Mouse (Mus musculus) forebrain, postnatal 0 days (tissue): Measurements from ENCODE around the gene Ap2a1. TPM values are rescaled to one million over a fixed set of nuclear protein-coding genes. Genes with fewer than 3 reads are reported as not detected.
A peak's percentile ranks its signal among the peaks of the same experiment; 100 is the strongest.

Experiments
- ATAC-seq: fragments of 200-750 bp; cut with Nextera tagmentation; 2 replicates; pipeline ENCODE4 v1.8.0; 2017; ENCODE audit warnings: mild to moderate bottlenecking, moderate library complexity
- DNase-seq: peaks from one replicate; pipeline ENCODE4 v3.0.0-alpha.2; 2015
- H3K27ac ChIP-seq: fragments of 300-500 bp; sonication (generic); 2 replicates; pipeline ENCODE4 v1.5.1; 2014; ENCODE audit warnings: low read depth, mild to moderate bottlenecking, antibody characterized with exemption, low read length, moderate library complexity, mixed read lengths
- H3K27me3 ChIP-seq: fragments of 300-500 bp; sonication (generic); 2 replicates; pipeline ENCODE4 v1.6.1; 2014; ENCODE audit warnings: mild to moderate bottlenecking, low read length, mixed read lengths; ENCODE audit not compliant: insufficient read depth
- H3K36me3 ChIP-seq: fragments of 300-500 bp; sonication (generic); 2 replicates; pipeline ENCODE4 v1.6.1; 2014; ENCODE audit warnings: mild to moderate bottlenecking, moderate library complexity; ENCODE audit not compliant: insufficient read depth
- H3K4me1 ChIP-seq: fragments of 300-500 bp; sonication (generic); 2 replicates; pipeline ENCODE4 v1.6.1; 2014; ENCODE audit warnings: antibody characterized with exemption; ENCODE audit not compliant: insufficient read depth
- H3K4me2 ChIP-seq: fragments of 300-500 bp; sonication (generic); 2 replicates; pipeline ENCODE4 v1.6.1; 2014; ENCODE audit warnings: low read depth, mild to moderate bottlenecking, moderate library complexity
- H3K4me3 ChIP-seq: fragments of 300-500 bp; sonication (generic); 2 replicates; pipeline ENCODE4 v1.5.1; 2014; ENCODE audit warnings: low read depth, low read length, mixed read lengths
- H3K9ac ChIP-seq: fragments of 300-500 bp; sonication (generic); 2 replicates; pipeline ENCODE4 v1.6.1; 2014; ENCODE audit warnings: mild to moderate bottlenecking
- H3K9me3 ChIP-seq: fragments of 300-500 bp; sonication (generic); 2 replicates; pipeline ENCODE4 v1.6.1; 2016; ENCODE audit warnings: low read length
- CTCF ChIP-seq: sonication (generic); IDR thresholded peaks from 2 replicates; pipeline ENCODE4 v1.5.1; 2016; ENCODE audit warnings: antibody characterized with exemption, control low read depth, low read depth
- WGBS: fragments of 180-500 bp; shearing (Covaris S2); extraction: QIAGEN DNeasy Blood & Tissue Kit; methylation state at CpG from one replicate; pipeline ENCODE4 v1.1.7; 2014; 5-methylcytosine and 5-hydroxymethylcytosine counted together
- polyA plus RNA-seq: library from polyadenylated mRNA; unstranded; fragments of >200 nt; fragmentation: Nextera tagmentation; extraction: Ambion mirVana; gene quantifications from 2 replicates; pipeline ENCODE4 v1.2.1, GENCODE M21; 2015
- total RNA-seq: library from RNA; depleted of rRNA; stranded (reverse); fragments of >200 nt; gene quantifications from 2 replicates; pipeline ENCODE4 v1.2.3, GENCODE M21; 2014

Gene Ap2a1
- total and polyA plus RNA-seq, 2 experiments from 2014 or later: 113 to 175 TPM

DNA sequence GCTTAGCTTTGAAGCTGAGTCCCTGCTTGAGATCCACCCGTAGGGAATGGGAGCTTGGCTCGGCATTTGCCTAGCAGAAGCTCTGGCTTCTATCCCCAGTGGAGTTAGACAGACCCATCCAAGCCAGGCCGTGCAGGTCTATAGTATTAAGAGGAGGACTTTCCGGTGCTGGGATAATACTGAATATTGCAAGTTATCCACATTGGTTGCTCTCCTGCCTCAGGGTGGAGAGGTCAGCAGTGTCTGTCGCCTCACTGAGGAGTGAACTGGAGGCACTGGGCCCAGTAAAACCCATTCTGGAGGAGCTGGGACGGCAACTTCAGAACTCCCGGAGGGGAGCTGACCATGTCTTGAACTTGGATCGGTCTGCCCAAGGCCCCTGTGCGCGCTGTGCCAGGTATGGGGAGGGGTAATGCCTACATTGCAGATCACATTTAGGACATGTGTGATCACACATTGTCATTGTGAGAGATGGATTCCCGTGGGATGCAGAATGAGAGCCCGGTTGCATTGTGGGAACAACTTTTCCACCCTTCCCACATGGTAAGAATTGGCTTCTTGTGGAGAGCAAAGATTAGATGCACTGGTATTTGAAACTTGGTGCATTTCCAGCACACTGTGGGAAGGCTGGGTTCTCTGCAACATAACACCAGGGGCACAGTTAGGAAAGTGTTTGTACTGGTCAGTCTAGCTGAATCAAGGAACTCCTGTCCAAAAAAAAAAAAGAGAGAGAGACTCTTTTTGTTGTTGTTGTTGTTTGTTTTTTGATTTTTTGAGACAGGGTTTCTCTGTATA, 25.0 kb upstream of the Ap2a1 start:
- no peak overlapping the region for H3K9ac ChIP-seq
- no peak for DNase-seq
- H3K27me3 ChIP-seq: peaks cover 7% of the 10 kb centered on the region; the same call in 1 of the 2 replicates
- H3K4me1 ChIP-seq: 0 out of 2 replicates have a peak, but pooled peaks cover 2% of the 10 kb centered on the region
- H3K4me3 ChIP-seq: no peak overlapping the region
- no peak for TF ChIP-seq CTCF
- H3K27ac ChIP-seq: no peak overlapping the region
- H3K36me3 ChIP-seq: peaks cover 7% of the 10 kb centered on the region
- H3K4me2 ChIP-seq: no peak overlapping the region
- WGBS: 81% methylated on average over 12 of the region's 12 CpGs
- ATAC-seq: no peak
- no peaks in the 10 kb centered on the region for H3K9me3 ChIP-seq

DNA sequence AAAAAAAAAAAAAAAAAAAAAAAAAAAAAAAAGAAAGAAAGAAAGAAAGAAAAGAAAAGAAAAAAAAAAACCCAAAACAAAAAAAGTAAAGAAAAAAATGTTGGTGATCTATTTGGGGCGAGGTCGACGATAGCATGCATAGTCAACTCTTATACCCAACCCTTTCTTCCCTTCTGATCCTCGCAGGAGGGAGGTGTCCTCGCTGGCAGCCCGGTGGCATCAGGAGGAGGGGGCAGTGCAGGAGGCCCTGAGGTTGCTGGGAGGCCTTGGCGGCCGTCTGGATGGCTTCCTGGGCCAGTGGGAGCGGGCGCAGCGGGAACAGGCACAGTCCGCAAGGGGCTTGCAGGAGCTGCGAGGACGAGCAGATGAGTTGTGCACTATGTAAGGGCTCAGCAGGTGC, 24.3 kb upstream of the Ap2a1 start:
- peaks cover 7% of the 10 kb centered on the region; the same call in 1 of the 2 replicates for H3K27me3 ChIP-seq
- no peaks in the 10 kb centered on the region for H3K9me3 ChIP-seq
- no peak for DNase-seq
- TF ChIP-seq CTCF: no peak
- no peak for ATAC-seq
- H3K9ac ChIP-seq: no peak overlapping the region
- WGBS: 58% methylated on average over 14 of the region's 14 CpGs
- no peak overlapping the region for H3K4me3 ChIP-seq
- H3K4me1 ChIP-seq: 0 out of 2 replicates have a peak, but pooled peaks cover 2% of the 10 kb centered on the region
- H3K36me3 ChIP-seq: no peaks in the 10 kb centered on the region; the same call in 1 of the 2 replicates
- no peak overlapping the region for H3K4me2 ChIP-seq
- no peak overlapping the region for H3K27ac ChIP-seq

DNA sequence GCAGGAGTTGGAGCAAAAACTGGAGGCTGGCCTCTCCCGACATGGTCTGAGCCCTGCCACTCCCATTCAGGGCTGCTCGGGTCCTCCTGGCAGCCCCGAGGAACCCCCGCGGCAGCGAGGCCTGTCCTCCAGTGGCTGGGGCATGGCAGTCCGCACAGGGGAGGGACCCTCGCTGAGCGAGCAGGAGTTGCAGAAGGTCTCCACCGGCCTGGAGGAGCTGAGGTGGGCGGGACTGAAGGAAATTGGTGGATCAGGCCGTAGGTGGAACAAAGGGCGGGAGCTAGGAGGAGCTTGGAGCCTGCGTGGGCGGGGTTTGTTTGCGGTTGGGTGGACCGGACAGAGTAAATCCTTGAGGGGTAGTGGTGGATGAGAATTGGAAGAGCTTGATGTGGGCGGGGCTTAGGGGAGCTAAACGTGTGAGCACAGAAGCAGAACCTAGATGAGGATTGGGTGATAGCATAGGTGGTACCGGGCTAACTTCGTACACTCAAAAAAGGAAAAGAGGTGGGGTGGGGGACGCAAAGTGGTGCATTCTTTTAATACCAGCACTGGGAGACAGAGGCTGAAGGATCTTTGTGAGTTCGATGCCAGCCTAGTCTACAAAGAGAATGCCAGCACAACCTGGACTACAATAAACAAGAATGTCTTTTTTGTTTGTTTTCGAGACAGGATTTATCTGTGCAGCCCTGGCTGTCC, 23.5 kb upstream of the Ap2a1 start:
- H3K4me2 ChIP-seq: peak overlapping the region; percentile 78
- DNase-seq: peak; percentile 84
- ATAC-seq: peak; percentile 85
- H3K27me3 ChIP-seq: peaks cover 7% of the 10 kb centered on the region; the same call in 1 of the 2 replicates
- H3K9me3 ChIP-seq: no peaks in the 10 kb centered on the region
- H3K27ac ChIP-seq: no peak overlapping the region
- 6% methylated on average over 24 of the region's 24 CpGs for WGBS
- TF ChIP-seq CTCF: no peak
- 0 out of 2 replicates have a peak, but pooled peaks cover 2% of the 10 kb centered on the region for H3K4me1 ChIP-seq
- H3K4me3 ChIP-seq: peak overlapping the region; percentile 43
- peak overlapping the region; percentile 51 for H3K9ac ChIP-seq
- H3K36me3 ChIP-seq: no peaks in the 10 kb centered on the region

DNA sequence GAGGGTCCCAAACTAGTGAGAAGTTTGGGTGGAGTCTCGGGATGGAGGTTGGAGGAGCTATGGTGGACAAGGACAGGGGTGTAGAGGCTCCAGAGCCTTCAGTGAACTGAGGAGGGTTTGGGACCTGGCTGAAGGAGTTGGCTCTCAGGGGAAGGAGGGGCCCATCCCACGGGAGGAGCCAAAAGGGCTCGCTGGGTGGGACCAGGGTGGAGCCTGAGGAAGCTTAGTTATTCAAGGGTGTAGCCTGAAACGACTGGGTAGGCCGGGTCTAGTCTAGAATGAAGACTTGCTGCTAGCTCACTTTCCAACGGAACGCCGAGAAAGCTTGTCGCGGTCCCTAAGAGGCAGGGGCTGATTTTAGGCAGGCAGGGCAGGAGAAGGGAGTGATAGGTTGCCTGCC, 22.7 kb upstream of the Ap2a1 start:
- no peak for TF ChIP-seq CTCF
- peak overlapping the region; percentile 51; the same call in 1 of the 2 replicates for H3K9ac ChIP-seq
- H3K4me1 ChIP-seq: 0 out of 2 replicates have a peak, but pooled peaks cover 2% of the 10 kb centered on the region
- peak overlapping the region; percentile 78 for H3K4me2 ChIP-seq
- WGBS: 2% methylated on average over 10 of the region's 10 CpGs
- no peaks in the 10 kb centered on the region for H3K9me3 ChIP-seq
- H3K36me3 ChIP-seq: no peaks in the 10 kb centered on the region
- ATAC-seq (peak; percentile 21; the same call in 1 of the 2 replicates), DNase-seq (no peak)
- H3K27me3 ChIP-seq: peaks cover 7% of the 10 kb centered on the region; the same call in 1 of the 2 replicates
- H3K27ac ChIP-seq: no peak overlapping the region
- H3K4me3 ChIP-seq: peak overlapping the region; percentile 43

DNA sequence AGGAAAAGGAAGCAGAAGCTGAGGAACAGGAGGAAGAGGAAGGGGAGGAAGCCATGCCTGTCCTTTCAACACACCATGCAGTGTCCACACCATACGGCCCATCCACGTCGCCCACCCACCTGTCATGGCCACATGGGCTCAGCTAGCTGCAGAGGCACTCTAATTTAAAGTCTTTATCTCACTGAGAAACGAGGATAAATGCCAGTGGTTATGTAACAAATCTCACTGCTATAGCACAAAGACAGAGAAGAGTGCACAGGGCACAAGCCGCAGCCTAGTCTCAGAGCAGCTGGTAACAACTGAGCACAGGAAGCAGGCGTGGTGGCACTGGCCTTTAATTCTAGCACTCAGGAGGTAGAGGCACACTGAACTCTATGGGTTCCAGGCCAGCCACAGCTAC, 20.6 kb upstream of the Ap2a1 start:
- no peaks in the 10 kb centered on the region for H3K36me3 ChIP-seq
- H3K9ac ChIP-seq: no peak overlapping the region
- no peak overlapping the region for H3K4me3 ChIP-seq
- H3K4me2 ChIP-seq: no peak overlapping the region
- ATAC-seq (no peak), DNase-seq (no peak)
- H3K27me3 ChIP-seq: peaks cover 7% of the 10 kb centered on the region; the same call in 1 of the 2 replicates
- TF ChIP-seq CTCF: no peak
- no peak overlapping the region for H3K27ac ChIP-seq
- WGBS: 79% methylated on average over 6 of the region's 6 CpGs
- 0 out of 2 replicates have a peak, but pooled peaks cover 2% of the 10 kb centered on the region for H3K4me1 ChIP-seq
- no peaks in the 10 kb centered on the region for H3K9me3 ChIP-seq

DNA sequence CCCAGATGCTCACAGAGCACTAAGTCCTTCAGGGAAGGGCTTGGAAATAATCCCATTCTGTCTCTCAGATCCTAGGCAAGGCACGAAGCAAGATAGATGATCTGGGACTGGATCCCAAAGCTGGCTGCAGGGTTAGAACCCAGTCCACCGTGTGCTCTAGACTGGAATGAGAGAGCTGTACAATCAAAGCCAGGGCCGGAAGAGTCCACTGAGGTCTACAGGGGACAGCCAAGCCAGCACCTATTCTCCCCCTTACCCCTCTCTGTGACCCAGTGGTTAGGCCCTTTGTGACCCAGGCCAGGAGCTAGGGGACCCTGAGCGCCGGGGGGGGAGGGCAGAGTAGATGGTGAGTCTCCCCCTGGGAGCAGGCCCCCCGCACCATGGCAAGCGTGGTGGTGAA, 13.6 kb upstream of the Ap2a1 start, which contains the start of gene Tsks:
Tsks (plus strand) TSS at position 301 of the 400 bp plus-strand sequence.
- Histone ChIP-seq H3K27ac (no peak within 1 kb of the TSS), H3K4me1 (no peaks in the 10 kb centered on the region), H3K9ac (no peak within 1 kb of the TSS), H3K27me3 (no peaks in the 10 kb centered on the region), H3K4me2 (no peak within 1 kb of the TSS), H3K4me3 (no peak within 1 kb of the TSS), H3K9me3 (no peaks in the 10 kb centered on the region), H3K36me3 (no peaks in the 10 kb centered on the region)
- ATAC-seq (no peak), DNase-seq (no peak)
- no peak for TF ChIP-seq CTCF
- WGBS: 73% methylated on average over 7 of the region's 7 CpGs
